Mouse (Mus musculus) G1E-ER4 (cell line): ENCODE results near the gene Ldlrad1. TPM values are rescaled to one million over a fixed set of nuclear protein-coding genes. Genes with fewer than 3 reads are reported as not detected.

ENCODE experiments used
- GATA1 ChIP-seq: IDR thresholded peaks from one replicate; pipeline ENCODE4 v1.8.0; 2012; ENCODE audit warnings: low read length, inconsistent platforms
- polyA plus RNA-seq: library from polyadenylated mRNA; stranded (reverse); fragments of >175 nt; gene quantifications from 2 replicates; pipeline ENCODE4 v1.2.3, GENCODE M21; 2012

Ldlrad1 gene
- polyA plus RNA-seq, 1 experiment = not detected

GRCm38 (mm10) chr4:107196454-107196853 is 12.5 kb upstream of the Ldlrad1 start:
- TF ChIP-seq GATA1 = no peak

GRCm38 (mm10) chr4:107198072-107198471 is 10.9 kb upstream of the Ldlrad1 start:
- TF ChIP-seq GATA1 = no peak

- TF ChIP-seq GATA1 = no peak
Observed at GRCm38 (mm10) chr4:107201779-107202178, 7.2 kb upstream of the Ldlrad1 start.

- TF ChIP-seq GATA1 = no peak
Observed at GRCm38 (mm10) chr4:107203001-107203400, 6.0 kb upstream of the Ldlrad1 start.

GRCm38 (mm10) chr4:107207016-107207415 is 2.0 kb upstream of the Ldlrad1 start:
- no peak for TF ChIP-seq GATA1

GRCm38 (mm10) chr4:107210483-107211097 is 1.6 kb downstream of the Ldlrad1 start:
- no peak for TF ChIP-seq GATA1

GRCm38 (mm10) chr4:107211465-107211864 is 2.5 kb downstream of the Ldlrad1 start:
- no peak for TF ChIP-seq GATA1

GRCm38 (mm10) chr4:107211936-107212335 is 3.0 kb downstream of the Ldlrad1 start:
- TF ChIP-seq GATA1 = no peak

GRCm38 (mm10) chr4:107213279-107214011 is 4.5 kb downstream of the Ldlrad1 start:
- no peak for TF ChIP-seq GATA1

- peak; percentile 37 for TF ChIP-seq GATA1
Observed at GRCm38 (mm10) chr4:107217574-107217973, 8.6 kb downstream of the Ldlrad1 start.

GRCm38 (mm10) chr4:107221524-107221923 is 12.5 kb downstream of the Ldlrad1 start:
- no peak for TF ChIP-seq GATA1

- no peak for TF ChIP-seq GATA1
Observed at GRCm38 (mm10) chr4:107223225-107224204, 14.5 kb downstream of the Ldlrad1 start.

- TF ChIP-seq GATA1 = no peak
Observed at GRCm38 (mm10) chr4:107226313-107226712, 17.3 kb downstream of the Ldlrad1 start.

- no peak for TF ChIP-seq GATA1
Observed at GRCm38 (mm10) chr4:107232219-107232618, 23.2 kb downstream of the Ldlrad1 start.

- TF ChIP-seq GATA1 = no peak
Observed at GRCm38 (mm10) chr4:107238253-107238652, 29.3 kb downstream of the Ldlrad1 start.

GRCm38 (mm10) chr4:107240196-107240595 is 31.2 kb downstream of the Ldlrad1 start:
- TF ChIP-seq GATA1 = no peak
